Mouse (Mus musculus) megakaryocyte, embryonic 14.5 days (primary cell): ENCODE results near the gene Ctrc.

Source experiments
- FLI1 ChIP-seq: IDR thresholded peaks from 2 replicates; pipeline ENCODE4 v1.6.1; 2012; ENCODE audit warnings: low read length, inconsistent platforms, mixed read lengths
- GATA1 ChIP-seq: IDR thresholded peaks from 3 replicates; pipeline ENCODE4 v1.6.1; 2012; ENCODE audit warnings: mixed read lengths, low read length, inconsistent platforms, borderline replicate concordance

- TF ChIP-seq GATA1, result no peak
- no peak for TF ChIP-seq FLI1
Observed at GRCm38 (mm10) chr4:141872977-141873376, 26.8 kb upstream of the Ctrc start.
